ENCODE assay signal across 16 mouse cellular contexts in the genomic region with DNA sequence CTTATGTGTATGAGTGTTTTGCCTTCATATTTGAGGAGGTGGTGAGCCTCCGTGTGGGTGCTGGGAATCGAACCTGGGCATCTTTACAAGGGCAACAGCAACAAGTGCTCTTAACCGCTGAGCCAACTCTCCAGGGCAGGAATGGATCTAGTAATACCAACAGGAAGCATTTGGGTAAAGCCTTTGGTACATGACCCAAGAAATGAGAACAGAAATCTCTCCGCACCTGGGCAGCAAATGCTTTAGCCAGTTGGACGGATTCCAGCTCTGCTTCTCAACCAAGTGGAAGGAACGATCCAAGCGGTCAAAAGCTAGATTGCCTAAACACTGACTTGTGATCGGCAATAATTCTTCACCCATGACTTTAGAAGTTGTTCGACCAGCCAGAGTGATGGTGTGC. TPM values are rescaled to one million over a fixed set of nuclear protein-coding genes. Genes with fewer than 3 reads are reported as not detected.
DNase-seq lines count a peak whose midpoint lies in the region; ATAC-seq and TF ChIP-seq lines count a peak whose summit lies in the region.
"Had no signal": no experiment of that assay in that cellular context is flagged by ENCODE, and none has a peak within 500 bp of the region (broad histone marks: within the 10 kb centered on the region; RNA-seq: fewer than 3 reads in every experiment).

No protein-coding gene starts in this region.

- H3K9me3 ChIP-seq in kidney, embryonic 15.5 days (replicated peaks), result no peaks in the 10 kb centered on the region
- no peaks in the 10 kb centered on the region for H3K9me3 ChIP-seq in MEL (replicated peaks; ENCODE audit: insufficient read depth, low read length)
- no peaks in the 10 kb centered on the region for H3K9me3 ChIP-seq in midbrain, embryonic 16.5 days (replicated peaks; ENCODE audit: control insufficient read depth, low read length, poor library complexity, severe bottlenecking)
- H3K9me3 ChIP-seq: neural tube, embryonic 12.5 days; stomach, embryonic 15.5 days had no signal

- H3K4me1 ChIP-seq in kidney, embryonic 15.5 days, result 0 out of 2 replicates have a peak, but pooled peaks cover 2% of the 10 kb centered on the region
- peaks cover 0 to 4% of the 10 kb centered on the region in 2 experiments; a peak in 1 of 4 replicates for H3K4me1 ChIP-seq in MEL (ENCODE audit: control insufficient read depth in 1 of 2, insufficient read depth in 2 of 2, low read length in 2 of 2)
- no peaks in the 10 kb centered on the region; the same call in 1 of the 2 replicates for H3K4me1 ChIP-seq in midbrain, embryonic 16.5 days (ENCODE audit: control insufficient read depth, insufficient read depth, low read length)
- H3K4me1 ChIP-seq: limb, embryonic 13.5 days; neural tube, embryonic 12.5 days; stomach, embryonic 15.5 days had no signal

- no peaks in the 10 kb centered on the region for H3K79me2 ChIP-seq in MEL (ENCODE audit: control insufficient read depth, insufficient read depth, low read length, poor library complexity)

- H3K36me3 ChIP-seq in kidney, embryonic 15.5 days, result no peaks in the 10 kb centered on the region
- peaks cover 0 to 4% of the 10 kb centered on the region in 2 experiments; a peak in 2 of 4 replicates for H3K36me3 ChIP-seq in MEL (ENCODE audit: control insufficient read depth in 1 of 2, insufficient read depth in 2 of 2, low read length in 2 of 2)
- no peaks in the 10 kb centered on the region for H3K36me3 ChIP-seq in midbrain, embryonic 16.5 days (ENCODE audit: control insufficient read depth, insufficient read depth, low read length)
- H3K36me3 ChIP-seq: G1E; limb, embryonic 13.5 days; neural tube, embryonic 12.5 days; stomach, embryonic 15.5 days had no signal

- no peak overlapping the region for H3K4me2 ChIP-seq in kidney, embryonic 15.5 days
- no peak overlapping the region for H3K4me2 ChIP-seq in midbrain, embryonic 16.5 days (ENCODE audit: low read length)

- no peak overlapping the region for H3K4me3 ChIP-seq in kidney, embryonic 15.5 days (replicated peaks)
- H3K4me3 ChIP-seq in MEL (ENCODE audit: control insufficient read depth in 1 of 2, insufficient read depth in 1 of 2, low read depth in 2 of 2, low read length in 2 of 2), result no peak overlapping the region; a peak in 1 of 4 replicates
- no peak overlapping the region for H3K4me3 ChIP-seq in midbrain, embryonic 16.5 days (ENCODE audit: low read depth, low read length)

- no peak overlapping the region for H3K27ac ChIP-seq in kidney, embryonic 15.5 days
- H3K27ac ChIP-seq in MEL (ENCODE audit: control insufficient read depth, low read depth, low read length), result peak overlapping the region; percentile 27; the same call in 1 of the 2 replicates
- H3K27ac ChIP-seq in midbrain, embryonic 16.5 days (ENCODE audit: low read length), result no peak overlapping the region
- H3K27ac ChIP-seq: hindbrain, postnatal 0 days; limb, embryonic 13.5 days; neural tube, embryonic 12.5 days had no signal

- no peak for ATAC-seq in kidney, embryonic 15.5 days (replicated peaks; ENCODE audit: low FRiP score)
- ATAC-seq in midbrain, embryonic 16.5 days, result no peak

- TF ChIP-seq CTCF in MEL (IDR thresholded peaks at IDR 0.05 in 2 of 3, conservative IDR thresholded peaks at IDR 0.05 in 1 of 3; ENCODE audit: control insufficient read depth in 1 of 3, insufficient read depth in 1 of 3, low read depth in 2 of 3, low read length in 3 of 3, poor library complexity in 1 of 3, severe bottlenecking in 1 of 3), result no peak

- no peak for TF ChIP-seq EP300 in MEL (IDR thresholded peaks at IDR 0.05; ENCODE audit: low read depth in 1 of 2, low read length in 2 of 2)

- WGBS in kidney, embryonic 15.5 days, result 85% methylated on average over 9 of the region's 9 CpGs
- WGBS in midbrain, embryonic 16.5 days, result 93% methylated on average over 9 of the region's 9 CpGs

- no peak for TF ChIP-seq RAD21 in MEL (IDR thresholded peaks at IDR 0.05; ENCODE audit: low read depth, low read length)

- H3K9ac ChIP-seq in kidney, embryonic 15.5 days, result no peak overlapping the region
- no peak overlapping the region for H3K9ac ChIP-seq in MEL (ENCODE audit: control insufficient read depth, low read depth, low read length, poor library complexity, severe bottlenecking)
- no peak overlapping the region for H3K9ac ChIP-seq in midbrain, embryonic 16.5 days (ENCODE audit: low read depth, low read length)
- H3K9ac ChIP-seq: stomach, embryonic 15.5 days had no signal

- no peaks in the 10 kb centered on the region for H3K27me3 ChIP-seq in kidney, embryonic 15.5 days
- no peaks in the 10 kb centered on the region for H3K27me3 ChIP-seq in MEL (ENCODE audit: control insufficient read depth in 1 of 2, insufficient read depth in 2 of 2, low read length in 2 of 2)
- no peaks in the 10 kb centered on the region; the same call in none of the 2 replicates for H3K27me3 ChIP-seq in midbrain, embryonic 16.5 days (ENCODE audit: control insufficient read depth, insufficient read depth, low read depth, low read length)
- H3K27me3 ChIP-seq: limb, embryonic 13.5 days; megakaryocyte, embryonic 14.5 days; neural tube, embryonic 12.5 days; stomach, embryonic 15.5 days had no signal

- DNase-seq in adrenal gland, postnatal 10 days, result peak; percentile 37
- DNase-seq in adrenal gland, adult 8-10 months, result no peak
- peak; percentile 27 to 37 for DNase-seq in kidney, adult 8-10 months
- DNase-seq in MEL (ENCODE audit: low read depth, low spot score), result no peak
- peak; percentile 43 for DNase-seq in lung, postnatal 14 days
- DNase-seq in left cerebral cortex, adult 8-10 months (ENCODE audit: low spot score in 2 of 2), result no peak
- DNase-seq: cerebellum, adult 11-12 months had no signal

- TF ChIP-seq POLR2A in MEL (IDR thresholded peaks at IDR 0.05; ENCODE audit: control insufficient read depth in 1 of 2, insufficient read depth in 1 of 2, low read depth in 1 of 2, low read length in 2 of 2, poor library complexity in 1 of 2), result no peak

TF ChIP-seq in MEL, 35 proteins besides CTCF, POLR2A, EP300 and RAD21:
- TF ChIP-seq NRF1 (IDR thresholded peaks at IDR 0.05; ENCODE audit: insufficient read depth, low read depth, low read length, poor library complexity, severe bottlenecking) (no peak), USF1 (IDR thresholded peaks at IDR 0.05; ENCODE audit: low read depth, low read length) (no peak), MAZ (IDR thresholded peaks at IDR 0.05; ENCODE audit: low read depth, low read length) (no peak), JUND (IDR thresholded peaks at IDR 0.05; ENCODE audit: low read depth, low read length) (no peak), NELFE (IDR thresholded peaks at IDR 0.05; ENCODE audit: low read depth, low read length) (no peak), TAL1 (IDR thresholded peaks at IDR 0.05; ENCODE audit: low read length) (no peak), TCF12 (IDR thresholded peaks at IDR 0.05; ENCODE audit: low read depth, low read length) (no peak), BHLHE40 (IDR thresholded peaks at IDR 0.05; ENCODE audit: borderline replicate concordance, low read depth, low read length) (no peak), MYB (IDR thresholded peaks at IDR 0.05; ENCODE audit: low read depth, low read length) (no peak)

RNA-seq across cellular contexts. Expression of gene Alpk1, which starts 0.6 kb away (rescaled TPM):
- total RNA-seq in adrenal gland, postnatal 10 days (2021), result 1 to 10 TPM; 6.7 to 7.0 TPM
- 10 to 100 TPM; 11.8 to 21.1 (median 15.1) TPM for total RNA-seq in adrenal gland, adult 8-10 months (2022)
- 1.2 and 2.4 TPM in 2 replicates for polyA plus RNA-seq in kidney, embryonic 15.5 days (2015; fragmentation: Nextera tagmentation; extraction: Ambion mirVana)
- total RNA-seq in MEL (2012; rRNA removed), result 1.8 and 2.4 TPM in 2 replicates
- polyA plus RNA-seq in MEL (2012; ENCODE audit: insufficient read depth in 1 of 2, insufficient read length in 2 of 2, low read depth in 1 of 2, low replicate concordance in 2 of 2, missing spikeins in 1 of 2), result 1 to 10 TPM in 1 of 2 experiments, not detected in 1; 1.8 TPM
- polyA plus RNA-seq in midbrain, embryonic 16.5 days (2015; fragmentation: Nextera tagmentation; extraction: Ambion mirVana), result 0.38 and 0.73 TPM in 2 replicates
- total RNA-seq in left cerebral cortex, adult 8-10 months (2022), result 1 to 10 TPM; 5.9 to 8.1 (median 7.3) TPM
- polyA plus RNA-seq: erythroblast, embryonic 14.5 days had no signal

RNA-seq across cellular contexts. Expression of gene Tifa, which starts 8.7 kb away (rescaled TPM):
- total RNA-seq in adrenal gland, postnatal 10 days (2021), result 1 to 10 TPM; 3.9 to 5.1 TPM
- 10 to 100 TPM in 1 of 4 experiments, 1 to 10 TPM in 3; 5.7 to 10.9 (median 8.4) TPM for total RNA-seq in adrenal gland, adult 8-10 months (2022)
- 3.8 and 5.2 TPM in 2 replicates for polyA plus RNA-seq in kidney, embryonic 15.5 days (2015; fragmentation: Nextera tagmentation; extraction: Ambion mirVana)
- total RNA-seq in MEL (2012; rRNA removed), result 1.4 and 1.7 TPM in 2 replicates
- polyA plus RNA-seq in MEL (2012; ENCODE audit: insufficient read depth in 1 of 2, insufficient read length in 2 of 2, low read depth in 1 of 2, low replicate concordance in 2 of 2, missing spikeins in 1 of 2), result 1 to 10 TPM in 1 of 2 experiments, not detected in 1; 3.0 TPM
- 3.1 and 3.8 TPM in 2 replicates for polyA plus RNA-seq in midbrain, embryonic 16.5 days (2015; fragmentation: Nextera tagmentation; extraction: Ambion mirVana)
- total RNA-seq in left cerebral cortex, adult 8-10 months (2022), result 10 to 100 TPM in 2 of 4 experiments, 1 to 10 TPM in 2; 5.6 to 10.1 (median 8.5) TPM

RNA-seq across cellular contexts. Expression of gene Ap1ar, which starts 56.4 kb away (rescaled TPM):
- total RNA-seq in adrenal gland, postnatal 10 days (2021), result 10 to 100 TPM; 25.9 to 30.3 TPM
- total RNA-seq in adrenal gland, adult 8-10 months (2022), result 10 to 100 TPM; 34.6 to 43.5 (median 42.4) TPM
- 56.4 and 56.7 TPM in 2 replicates for polyA plus RNA-seq in kidney, embryonic 15.5 days (2015; fragmentation: Nextera tagmentation; extraction: Ambion mirVana)
- total RNA-seq in MEL (2012; rRNA removed), result 52.4 and 65.0 TPM in 2 replicates
- 100 to 1,000 TPM in 1 of 2 experiments, not detected in 1; 107 TPM for polyA plus RNA-seq in MEL (2012; ENCODE audit: insufficient read depth in 1 of 2, insufficient read length in 2 of 2, low read depth in 1 of 2, low replicate concordance in 2 of 2, missing spikeins in 1 of 2)
- polyA plus RNA-seq in midbrain, embryonic 16.5 days (2015; fragmentation: Nextera tagmentation; extraction: Ambion mirVana), result 90.2 and 92.1 TPM in 2 replicates
- 10 to 100 TPM; 77.7 to 88.8 (median 82.2) TPM for total RNA-seq in left cerebral cortex, adult 8-10 months (2022)

Comparison
In these comparisons a context has a peak if more than half of its experiments do, and no peak if none do; other contexts are left out.
1. DNase-seq: peak in adrenal gland, postnatal 10 days (single experiment), kidney, adult 8-10 months (2 of 2) and lung, postnatal 14 days (single experiment); none in adrenal gland, adult 8-10 months (single experiment), MEL (single experiment) and left cerebral cortex, adult 8-10 months (0 of 2).